Mouse (Mus musculus) ES-CJ7 (cell line): ENCODE measurements at regions not wholly inside any gene's neighbourhood (a gene's known extent, or its start where the extent isn't known, plus 50 kb on each side); places are given as distances from the start of the nearest gene placed in this dataset.
A peak's percentile ranks its signal among the peaks of the same experiment; 100 is the strongest.

ENCODE experiments used
- DNase-seq: peaks from one replicate; pipeline ENCODE4 v3.0.0; 2011; ENCODE audit warnings: low read depth, low spot score

DNA sequence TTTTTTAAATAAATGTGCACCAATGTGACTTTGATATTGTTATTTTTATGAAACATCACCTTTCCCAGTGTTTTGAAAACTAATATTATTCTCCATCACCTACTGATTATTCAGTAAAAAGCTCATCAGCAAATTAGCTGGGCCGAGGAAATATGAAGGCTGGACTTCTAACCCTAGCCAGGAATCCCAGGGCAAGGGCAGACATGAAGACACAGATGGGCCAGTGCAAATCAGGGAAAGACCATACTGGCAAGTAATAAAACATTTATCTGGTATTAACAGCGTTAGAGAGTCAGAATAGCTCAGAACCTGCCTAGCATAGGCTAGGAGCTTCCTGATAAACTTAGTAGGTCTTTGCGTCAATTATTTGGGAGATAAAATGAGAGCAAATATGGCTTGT is 590.3 kb upstream of the Cenpq start:
- no peak for DNase-seq

DNA sequence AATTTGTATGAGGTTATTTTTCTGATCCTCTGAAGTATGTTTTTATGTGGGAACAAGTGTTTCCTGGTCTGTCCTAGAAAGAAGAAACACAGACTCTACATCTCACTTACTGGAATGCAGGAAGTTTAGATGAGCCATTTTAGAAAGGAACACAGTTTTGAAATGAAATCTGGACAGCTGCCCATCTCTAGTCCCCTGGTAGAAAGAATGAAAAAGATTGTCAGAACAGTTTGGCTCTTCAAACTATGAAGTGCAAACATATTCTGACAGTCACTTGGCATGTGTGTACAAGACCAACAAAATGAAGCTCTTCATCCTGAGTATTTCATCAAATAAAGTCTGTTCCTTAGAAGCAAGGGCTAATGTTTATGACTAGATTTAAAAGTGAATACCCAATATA is 577.2 kb upstream of the Cenpq start:
- no peak for DNase-seq

DNA sequence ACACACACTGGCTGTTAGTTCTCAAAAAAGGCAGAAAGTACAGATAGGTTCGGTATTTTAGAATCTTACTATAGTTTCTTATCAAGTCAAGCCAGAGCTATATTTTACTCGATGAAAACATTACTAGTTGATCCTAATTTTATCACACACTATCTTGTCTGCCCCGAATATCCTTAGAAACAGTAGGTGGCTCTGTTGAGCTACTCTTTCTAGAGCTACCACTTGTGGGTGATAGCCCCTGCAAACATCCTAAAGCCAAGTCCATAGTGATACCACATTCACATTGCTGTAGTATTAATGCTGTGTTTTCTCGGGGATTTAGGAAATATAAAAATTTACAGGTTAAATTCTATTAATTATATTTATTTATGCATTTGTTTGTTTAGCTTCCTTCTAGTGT is 570.2 kb upstream of the Cenpq start:
- DNase-seq: peak; percentile 21
